Mouse (Mus musculus) gastrocnemius, adult 2 months (tissue): ENCODE measurements around the gene Cdh10. TPM values are rescaled to one million over a fixed set of nuclear protein-coding genes. Genes with fewer than 3 reads are reported as not detected.

Experiments used
- DNase-seq: peaks from one replicate; pipeline ENCODE4 v3.0.0; 2022
- H3K27ac ChIP-seq: fragments of 200-600 bp; 2 replicates; pipeline ENCODE4 v1.8.1; 2022; ENCODE audit warnings: mild to moderate bottlenecking
- H3K4me3 ChIP-seq: fragments of 200-600 bp; 2 replicates; pipeline ENCODE4 v1.8.1; 2022; ENCODE audit warnings: mild to moderate bottlenecking, moderate library complexity
- CTCF ChIP-seq: fragments of 200-600 bp; IDR thresholded peaks from 2 replicates; pipeline ENCODE4 v1.8.1; 2022; ENCODE audit warnings: antibody characterized with exemption, mild to moderate bottlenecking, moderate library complexity
- intact Hi-C: fragments of 180-260 bp; cut with DNase I; formaldehyde crosslinking; loops from one replicate; pipeline ENCODE4 v1.15.1; 2025
- total RNA-seq, 2 experiments: library from RNA; stranded (reverse); gene quantifications; 2 replicates each; pipeline ENCODE4 v1.2.3; 2021

Gene Cdh10
- total RNA-seq, 2 experiments from 2014 or later: not detected

- Histone ChIP-seq H3K4me3 (no peak overlapping the region), H3K27ac (no peak overlapping the region)
- intact Hi-C loops: no loop called here
- DNase-seq: no peak
- no peak for TF ChIP-seq CTCF
Observed at GRCm38 (mm10) chr15:18886673-18887072, 67.9 kb downstream of the Cdh10 start.

GRCm38 (mm10) chr15:18888912-18889311 is 70.2 kb downstream of the Cdh10 start:
- intact Hi-C loops: no loop called here
- no peak for TF ChIP-seq CTCF
- H3K4me3 ChIP-seq: no peak overlapping the region
- H3K27ac ChIP-seq: no peak overlapping the region
- DNase-seq: no peak

GRCm38 (mm10) chr15:18890358-18890757 is 71.6 kb downstream of the Cdh10 start:
- no peak for TF ChIP-seq CTCF
- intact Hi-C loops: no loop called here
- no peak overlapping the region for H3K27ac ChIP-seq
- H3K4me3 ChIP-seq: no peak overlapping the region
- DNase-seq: no peak

- no peak overlapping the region for H3K4me3 ChIP-seq
- intact Hi-C loops: no loop called here
- no peak for DNase-seq
- no peak overlapping the region for H3K27ac ChIP-seq
- no peak for TF ChIP-seq CTCF
Observed at GRCm38 (mm10) chr15:18900776-18901175, 82.0 kb downstream of the Cdh10 start.

GRCm38 (mm10) chr15:18904131-18904530 is 85.4 kb downstream of the Cdh10 start:
- no peak for TF ChIP-seq CTCF
- intact Hi-C loops: no loop called here

GRCm38 (mm10) chr15:18910612-18911011 is 91.9 kb downstream of the Cdh10 start:
- intact Hi-C loops: no loop called here
- no peak for DNase-seq
- H3K27ac ChIP-seq: no peak overlapping the region
- no peak overlapping the region for H3K4me3 ChIP-seq
- TF ChIP-seq CTCF: no peak

More at GRCm38 (mm10) chr15:18904131-18904530, 85.4 kb downstream of the Cdh10 start:
- Histone ChIP-seq H3K4me3 (no peak overlapping the region), H3K27ac (no peak overlapping the region)
- DNase-seq: no peak

GRCm38 (mm10) chr15:18925392-18926117 is 106.8 kb downstream of the Cdh10 start:
- Histone ChIP-seq H3K27ac (no peak overlapping the region), H3K4me3 (no peak overlapping the region)
- no peak for TF ChIP-seq CTCF
- no peak for DNase-seq
- intact Hi-C loops: no loop called here

GRCm38 (mm10) chr15:18926964-18927363 is 108.2 kb downstream of the Cdh10 start:
- Histone ChIP-seq H3K27ac (no peak overlapping the region), H3K4me3 (no peak overlapping the region)
- no peak for DNase-seq
- intact Hi-C loops: no loop called here
- TF ChIP-seq CTCF: no peak

- intact Hi-C loops: no loop called here
- Histone ChIP-seq H3K27ac (no peak overlapping the region), H3K4me3 (no peak overlapping the region)
- DNase-seq: no peak
- no peak for TF ChIP-seq CTCF
Observed at GRCm38 (mm10) chr15:18952266-18952665, 133.5 kb downstream of the Cdh10 start.

GRCm38 (mm10) chr15:18975041-18975440 is 156.3 kb downstream of the Cdh10 start:
- Histone ChIP-seq H3K4me3 (no peak overlapping the region), H3K27ac (no peak overlapping the region)
- intact Hi-C loops: no loop called here
- no peak for TF ChIP-seq CTCF
- DNase-seq: no peak

- intact Hi-C loops: no loop called here
- no peak overlapping the region for H3K27ac ChIP-seq
- no peak for TF ChIP-seq CTCF
Observed at GRCm38 (mm10) chr15:18984891-18985290, 166.1 kb downstream of the Cdh10 start.

GRCm38 (mm10) chr15:18987671-18988070 is 168.9 kb downstream of the Cdh10 start:
- no peak for TF ChIP-seq CTCF
- intact Hi-C loops: no loop called here
- DNase-seq: no peak

More at GRCm38 (mm10) chr15:18984891-18985290, 166.1 kb downstream of the Cdh10 start:
- no peak overlapping the region for H3K4me3 ChIP-seq
- DNase-seq: no peak

GRCm38 (mm10) chr15:18993512-18993911 is 174.8 kb downstream of the Cdh10 start:
- TF ChIP-seq CTCF: no peak
- no peak for DNase-seq
- intact Hi-C loops: no loop called here
- H3K27ac ChIP-seq: no peak overlapping the region
- no peak overlapping the region for H3K4me3 ChIP-seq

More at GRCm38 (mm10) chr15:18987671-18988070, 168.9 kb downstream of the Cdh10 start:
- Histone ChIP-seq H3K4me3 (no peak overlapping the region), H3K27ac (no peak overlapping the region)

GRCm38 (mm10) chr15:18994294-18994693 is 175.5 kb downstream of the Cdh10 start:
- no peak overlapping the region for H3K27ac ChIP-seq
- no peak for DNase-seq
- TF ChIP-seq CTCF: no peak

More at GRCm38 (mm10) chr15:18994294-18994693, 175.5 kb downstream of the Cdh10 start:
- intact Hi-C loops: no loop called here
- no peak overlapping the region for H3K4me3 ChIP-seq
